Mouse (Mus musculus) myocyte (in vitro differentiated cells): Measurements from ENCODE around the gene Mcm10.

Experiments
- CEBPB ChIP-seq: IDR thresholded peaks from 2 replicates; pipeline ENCODE4 v1.6.1; 2011; ENCODE audit warnings: mild to moderate bottlenecking, moderate library complexity; ENCODE audit not compliant: poor library complexity, insufficient read depth, severe bottlenecking
- E2F4 ChIP-seq: IDR thresholded peaks from one replicate; pipeline ENCODE4 v1.6.1; 2011; ENCODE audit warnings: mild to moderate bottlenecking, control low read depth, moderate library complexity; ENCODE audit not compliant: insufficient read depth
- MAX ChIP-seq: IDR thresholded peaks from one replicate; pipeline ENCODE4 v1.6.1; 2011; ENCODE audit warnings: low read depth, mild to moderate bottlenecking, control low read depth
- MYOD1 ChIP-seq, 3 experiments: IDR thresholded peaks; one replicate each; pipeline ENCODE4 v1.6.1; 2011; ENCODE audit warnings: control low read depth in 2 of 3, low read depth in 2 of 3, mild to moderate bottlenecking in 2 of 3, moderate library complexity in 1 of 3; ENCODE audit not compliant: insufficient read length in 2 of 3, control insufficient read depth in 1 of 3
- MYOG ChIP-seq, 3 experiments: IDR thresholded peaks; one replicate each; pipeline ENCODE4 v1.6.1; 2011; ENCODE audit warnings: control low read depth in 2 of 3, low read depth in 2 of 3, mild to moderate bottlenecking in 2 of 3; ENCODE audit not compliant: insufficient read length in 2 of 3, control insufficient read depth in 1 of 3, insufficient read depth in 1 of 3
- POLR2A ChIP-seq: IDR thresholded peaks from one replicate; pipeline ENCODE4 v1.6.1; 2011; ENCODE audit warnings: low read depth, mild to moderate bottlenecking, control low read depth, moderate library complexity; ENCODE audit not compliant: insufficient read length
- POLR2AphosphoS2 ChIP-seq: IDR thresholded peaks from one replicate; pipeline ENCODE4 v1.6.1; 2011; ENCODE audit warnings: low read depth, control low read depth; ENCODE audit not compliant: insufficient read length
- SRF ChIP-seq: IDR thresholded peaks from one replicate; pipeline ENCODE4 v1.6.1; 2011; ENCODE audit warnings: low read depth; ENCODE audit not compliant: control insufficient read depth, insufficient read length
- TCF3 ChIP-seq: IDR thresholded peaks from one replicate; pipeline ENCODE4 v1.6.1; 2011; ENCODE audit warnings: low read depth, control low read depth; ENCODE audit not compliant: insufficient read length
- USF1 ChIP-seq: IDR thresholded peaks from one replicate; pipeline ENCODE4 v1.6.1; 2011; ENCODE audit warnings: low read depth, mild to moderate bottlenecking, control low read depth, moderate library complexity

DNA sequence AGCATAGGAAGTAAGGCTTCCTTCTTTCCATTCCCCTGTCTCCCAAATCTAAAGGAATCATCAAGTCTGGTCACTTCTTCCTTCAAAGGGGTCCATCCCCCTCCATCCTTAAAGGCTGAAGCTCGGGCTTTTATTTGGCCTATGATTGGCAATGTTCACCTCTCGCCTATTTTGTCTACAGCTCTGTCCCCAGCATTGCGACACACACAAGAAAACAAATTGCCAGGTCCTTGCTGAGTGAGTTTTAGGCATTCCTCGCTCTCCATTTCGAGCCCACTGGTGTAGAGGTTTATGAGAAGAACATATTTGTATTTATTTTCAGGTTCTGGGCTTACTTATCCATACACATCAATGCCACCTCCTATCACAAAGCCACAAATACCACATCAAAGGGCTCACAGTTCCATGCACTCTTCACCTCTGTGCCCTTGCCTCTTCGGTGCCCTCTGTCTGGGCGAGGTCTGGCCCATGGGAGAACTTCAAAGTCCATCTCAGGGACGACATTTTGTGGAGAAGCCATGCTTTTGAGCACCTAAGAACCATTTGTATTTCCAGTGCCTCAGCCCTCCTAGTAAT is 48.6 kb upstream of the Mcm10 start:
- TF ChIP-seq POLR2A (no peak), USF1 (no peak), CEBPB (no peak), MYOD1 (IDR thresholded peaks at IDR 0.05; ENCODE audit: control insufficient read depth in 1 of 3, insufficient read length in 2 of 3, low read depth in 2 of 3) (no peak), SRF (no peak), MAX (no peak), E2F4 (no peak), TCF3 (no peak), POLR2AphosphoS2 (no peak), MYOG (IDR thresholded peaks at IDR 0.05; ENCODE audit: control insufficient read depth in 1 of 3, insufficient read depth in 1 of 3, insufficient read length in 2 of 3, low read depth in 2 of 3) (no peak)
